Mouse (Mus musculus) cerebellum, adult 2 months (tissue): ENCODE data around the gene Slc44a5. TPM values are rescaled to one million over a fixed set of nuclear protein-coding genes. Genes with fewer than 3 reads are reported as not detected.
"Not testable (repeated sequence)": the region's sequence is repeated elsewhere in the genome, so short reads cannot be mapped to it uniquely, and the experiment has no call there.

ENCODE experiments used
- DNase-seq, 2 experiments: peaks; one replicate each; pipeline ENCODE4 v3.0.0; 2021
- H3K27ac ChIP-seq: fragments of 200-500 bp; 2 replicates; pipeline ENCODE4 v1.5.1; 2012; ENCODE audit warnings: low read length, control low read depth, inconsistent platforms; ENCODE audit not compliant: insufficient read depth
- H3K27me3 ChIP-seq: fragments of 200-500 bp; 2 replicates; pipeline ENCODE4 v1.6.1; 2012; ENCODE audit warnings: inconsistent platforms, mild to moderate bottlenecking, low read length, moderate library complexity; ENCODE audit not compliant: control insufficient read depth, insufficient read depth
- H3K4me1 ChIP-seq: fragments of 200-500 bp; 2 replicates; pipeline ENCODE4 v1.6.1; 2011; ENCODE audit warnings: low read length; ENCODE audit not compliant: control insufficient read depth, insufficient read depth
- H3K4me3 ChIP-seq: fragments of 200-500 bp; replicated peaks from 2 replicates; pipeline ENCODE3; 2011; ENCODE audit warnings: mild to moderate bottlenecking, low read depth, low read length, control low read depth; ENCODE audit not compliant: insufficient read depth
- CTCF ChIP-seq: fragments of 200-500 bp; IDR thresholded peaks from 2 replicates; pipeline ENCODE4 v1.5.1; 2011; ENCODE audit warnings: low read depth, mild to moderate bottlenecking, control low read depth, low read length, moderate library complexity, borderline replicate concordance; ENCODE audit not compliant: insufficient read depth
- POLR2A ChIP-seq: fragments of 200-500 bp; IDR thresholded peaks from 2 replicates; pipeline ENCODE4 v1.6.1; 2011; ENCODE audit warnings: low read length, control low read depth, borderline replicate concordance; ENCODE audit not compliant: insufficient read depth
- WGBS: fragments of 180-500 bp; shearing (Covaris S2); methylation state at CpG from one replicate; pipeline ENCODE4 v1.1.7; 2018; 5-methylcytosine and 5-hydroxymethylcytosine counted together
- polyA plus RNA-seq: library from polyadenylated mRNA; depleted of rRNA; stranded (reverse); fragments of >200 nt; gene quantifications from 2 replicates; pipeline ENCODE4 v1.2.3, GENCODE M21; 2012

Slc44a5 gene
- polyA plus RNA-seq, 1 experiment: 3.4 TPM

DNA sequence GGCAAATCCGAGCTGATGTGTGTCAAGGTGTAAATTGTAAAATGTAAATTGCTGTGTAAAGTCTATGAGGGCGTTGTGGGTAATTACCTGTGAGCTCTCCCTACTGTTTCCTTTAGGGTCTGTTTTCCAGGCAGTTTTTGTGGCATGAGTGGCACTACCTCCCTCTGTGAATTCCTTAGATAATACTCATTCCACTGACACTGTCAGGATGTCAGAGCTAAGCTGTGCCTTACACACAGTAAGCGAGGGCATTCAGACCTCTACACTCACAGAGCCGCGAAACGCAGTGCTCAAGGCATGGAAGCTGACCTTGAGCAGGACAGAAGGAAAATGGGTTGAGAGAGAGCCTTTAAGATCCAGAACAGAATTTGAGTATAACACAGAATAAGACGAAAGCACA, 80.1 kb downstream of the Slc44a5 start:
- H3K4me3 ChIP-seq: no peak overlapping the region
- no peaks in the 10 kb centered on the region for H3K4me1 ChIP-seq
- no peaks in the 10 kb centered on the region for H3K27me3 ChIP-seq
- no peak for TF ChIP-seq POLR2A
- TF ChIP-seq CTCF: no peak
- no peak for DNase-seq
- no peak overlapping the region for H3K27ac ChIP-seq
- 91% methylated on average over 7 of the region's 7 CpGs for WGBS

DNA sequence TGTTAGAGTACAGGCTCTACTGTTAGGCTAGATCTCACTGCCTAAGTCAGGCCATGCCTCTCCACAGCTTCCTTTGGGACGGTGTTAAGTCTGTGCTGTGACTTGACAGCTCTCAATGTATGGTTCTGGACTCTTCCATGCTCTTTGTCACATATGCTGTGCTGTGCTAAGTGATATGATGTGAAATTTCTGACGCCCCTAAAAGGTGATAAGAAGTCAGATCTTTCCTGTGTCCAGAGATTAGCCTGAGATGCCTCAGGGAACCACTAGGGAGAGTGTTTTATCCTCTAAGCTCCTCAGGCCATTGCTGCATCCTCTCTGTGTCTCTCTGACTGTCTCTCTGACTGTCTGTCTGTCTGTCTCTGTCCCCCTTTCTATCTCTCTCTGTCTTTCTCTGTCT, 84.2 kb downstream of the Slc44a5 start:
- no peak for TF ChIP-seq POLR2A
- no peak for TF ChIP-seq CTCF
- Histone ChIP-seq H3K4me3 (no peak overlapping the region), H3K27me3 (no peaks in the 10 kb centered on the region), H3K4me1 (no peaks in the 10 kb centered on the region), H3K27ac (no peak overlapping the region)
- WGBS: 91% methylated on average over 2 of the region's 2 CpGs
- DNase-seq: no peak

DNA sequence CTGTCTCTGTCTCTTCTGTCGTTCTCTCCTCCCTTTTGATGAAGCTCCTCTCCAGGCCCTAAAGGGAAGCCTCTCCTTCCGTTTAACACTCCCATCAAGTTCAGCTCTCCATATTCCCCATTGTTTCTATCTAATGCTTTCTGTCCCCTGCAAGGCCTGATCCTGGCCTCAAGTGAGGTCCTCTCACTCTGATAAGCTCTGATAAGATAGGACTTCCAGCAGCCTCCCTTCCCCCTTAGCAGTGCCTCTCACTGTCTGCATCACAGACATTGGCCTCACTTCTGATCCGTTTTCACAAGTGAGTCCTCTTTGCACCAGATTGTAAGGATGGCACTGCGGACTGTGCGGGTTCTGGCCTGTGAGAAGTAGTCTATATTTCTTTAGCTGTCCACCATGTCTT, 85.0 kb downstream of the Slc44a5 start:
- DNase-seq: no peak
- Histone ChIP-seq H3K4me1 (no peaks in the 10 kb centered on the region), H3K27me3 (no peaks in the 10 kb centered on the region), H3K4me3 (no peak overlapping the region), H3K27ac (no peak overlapping the region)
- TF ChIP-seq POLR2A (no peak), CTCF (no peak)
- WGBS: 87% methylated on average over 5 of the region's 5 CpGs

DNA sequence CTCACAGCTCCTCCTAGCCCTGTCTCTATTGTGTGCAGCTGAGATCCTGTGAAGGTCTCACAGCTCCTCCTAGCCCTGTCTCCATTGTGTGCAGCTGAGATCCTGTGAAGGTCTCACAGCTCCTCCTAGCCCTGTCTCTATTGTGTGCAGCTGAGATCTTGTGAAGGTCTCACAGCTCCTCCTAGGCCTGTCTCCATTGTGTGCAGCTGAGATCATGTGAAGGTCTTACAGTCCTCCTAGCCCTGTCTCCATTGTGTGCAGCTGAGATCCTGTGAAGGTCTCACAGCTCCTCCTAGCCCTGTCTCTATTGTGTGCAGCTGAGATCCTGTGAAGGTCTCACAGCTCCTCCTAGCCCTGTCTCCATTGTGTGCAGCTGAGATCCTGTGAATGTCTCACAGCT, 98.8 kb downstream of the Slc44a5 start:
- H3K4me1 ChIP-seq, DNase-seq, H3K4me3 ChIP-seq, H3K27me3 ChIP-seq, H3K27ac ChIP-seq: not testable (repeated sequence)

DNA sequence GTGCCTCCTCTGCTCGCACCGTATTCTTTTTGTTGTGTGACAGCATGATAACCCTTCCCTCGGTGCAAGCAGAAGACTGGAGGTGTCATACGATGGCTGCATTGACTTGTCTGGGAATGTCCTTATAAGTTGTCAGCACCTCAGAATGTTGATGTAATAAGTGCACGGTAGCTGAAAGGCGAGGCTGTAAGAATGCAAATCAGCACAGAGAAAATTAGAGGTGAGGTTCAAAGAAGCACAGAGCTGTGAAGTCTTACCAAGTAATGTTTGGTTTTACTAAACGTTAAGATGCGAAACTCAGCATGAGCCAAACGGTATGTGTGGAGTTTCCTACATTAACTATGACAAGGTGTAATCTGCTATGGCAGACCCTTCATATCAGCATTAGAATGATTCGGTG, 102.5 kb downstream of the Slc44a5 start:
- WGBS: 84% methylated on average over 10 of the region's 10 CpGs
- Histone ChIP-seq H3K27me3 (no peaks in the 10 kb centered on the region), H3K4me3 (no peak overlapping the region), H3K27ac (no peak overlapping the region), H3K4me1 (no peaks in the 10 kb centered on the region)
- TF ChIP-seq POLR2A (no peak), CTCF (no peak)
- no peak for DNase-seq

DNA sequence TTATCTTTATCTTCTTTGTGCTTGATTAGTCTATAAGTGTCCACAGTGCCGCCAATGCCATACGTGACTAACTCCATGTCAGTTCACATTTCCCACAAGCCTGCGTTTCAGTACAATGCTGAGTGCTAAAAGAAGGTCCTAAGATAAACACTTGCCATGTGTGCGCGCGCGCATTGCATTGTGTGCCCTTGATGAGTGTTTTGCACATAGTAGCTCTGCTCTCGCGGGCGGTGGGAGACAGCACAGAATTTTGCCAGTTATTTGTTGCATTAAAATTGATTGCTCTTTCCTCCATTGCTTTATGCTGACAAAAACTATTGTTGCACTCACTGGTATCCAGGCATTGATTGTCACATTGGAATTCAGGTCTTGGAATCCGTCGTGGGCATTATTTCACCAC, 108.5 kb downstream of the Slc44a5 start:
- 69% methylated on average over 12 of the region's 12 CpGs for WGBS
- H3K4me1 ChIP-seq: no peaks in the 10 kb centered on the region
- H3K27ac ChIP-seq: no peak overlapping the region
- no peaks in the 10 kb centered on the region for H3K27me3 ChIP-seq
- H3K4me3 ChIP-seq: no peak overlapping the region
- TF ChIP-seq POLR2A (no peak), CTCF (no peak)
- no peak for DNase-seq

DNA sequence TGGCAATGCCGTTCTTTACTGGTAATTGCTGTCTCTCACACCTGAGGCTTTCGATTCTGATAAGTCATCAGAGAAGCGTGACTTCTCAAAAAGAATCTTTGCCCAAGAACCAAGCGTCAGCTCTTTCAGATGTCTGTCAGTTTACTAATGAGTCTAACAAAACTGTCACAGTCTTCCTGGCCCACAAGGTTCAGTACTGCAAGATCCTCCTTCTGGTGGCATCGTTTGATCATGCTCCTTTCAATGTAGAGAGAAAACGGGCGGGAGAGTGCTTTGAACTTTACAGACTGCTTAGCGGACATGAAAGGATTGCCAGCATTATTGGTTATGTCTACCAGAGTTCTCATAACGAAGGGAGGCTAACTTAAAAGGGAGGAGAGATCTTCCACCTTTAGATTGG, 109.0 kb downstream of the Slc44a5 start:
- DNase-seq: no peak
- H3K4me1 ChIP-seq: no peaks in the 10 kb centered on the region
- H3K27ac ChIP-seq: no peak overlapping the region
- 47% methylated on average over 9 of the region's 9 CpGs for WGBS
- H3K4me3 ChIP-seq: no peak overlapping the region
- H3K27me3 ChIP-seq: no peaks in the 10 kb centered on the region
- TF ChIP-seq POLR2A: no peak
- no peak for TF ChIP-seq CTCF

DNA sequence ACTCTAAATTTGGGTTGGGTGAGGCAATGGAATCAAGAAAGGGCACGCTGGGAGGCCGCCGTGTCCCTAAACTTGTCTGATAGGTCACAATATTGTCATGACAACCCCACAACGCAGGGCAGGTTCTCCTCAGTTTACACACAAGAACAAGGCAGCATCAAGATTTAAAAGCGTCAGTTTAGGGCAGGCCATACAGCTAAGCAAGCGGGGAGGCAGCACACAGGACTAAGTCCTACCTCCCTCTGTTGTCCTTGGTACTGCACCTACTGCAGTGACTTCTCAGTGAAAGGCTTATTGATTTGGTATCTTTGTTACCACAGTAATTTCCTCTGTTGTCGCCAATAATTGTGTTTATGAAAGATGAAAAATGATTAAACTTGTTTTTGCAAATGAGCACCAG, 109.7 kb downstream of the Slc44a5 start:
- Histone ChIP-seq H3K27ac (no peak overlapping the region), H3K4me1 (no peaks in the 10 kb centered on the region), H3K27me3 (no peaks in the 10 kb centered on the region), H3K4me3 (no peak overlapping the region)
- no peak for DNase-seq
- WGBS: 70% methylated on average over 7 of the region's 7 CpGs
- TF ChIP-seq POLR2A: no peak
- TF ChIP-seq CTCF: no peak

DNA sequence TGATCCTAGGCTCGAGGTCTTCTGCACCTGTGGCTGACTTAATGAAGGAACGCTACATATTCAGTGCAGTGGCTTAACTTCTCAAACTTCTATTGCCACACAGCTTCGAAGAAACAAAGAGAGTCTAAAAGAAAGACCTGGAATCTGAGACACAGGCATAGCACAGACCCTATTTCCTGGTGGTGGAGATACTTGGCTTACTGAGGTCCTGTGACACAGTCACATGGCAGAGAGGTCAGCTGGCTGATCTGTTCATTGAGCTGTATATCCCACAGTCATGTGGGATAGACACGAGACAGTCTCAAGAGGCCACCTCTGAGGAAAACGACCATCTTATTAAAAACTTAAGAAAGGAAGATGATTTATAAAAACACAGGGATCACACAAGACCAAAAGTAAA, 116.8 kb downstream of the Slc44a5 start:
- no peak for DNase-seq
- H3K27ac ChIP-seq: no peak overlapping the region
- H3K4me3 ChIP-seq: no peak overlapping the region
- WGBS: 88% methylated on average over 5 of the region's 5 CpGs
- no peaks in the 10 kb centered on the region; the same call in 1 of the 2 replicates for H3K27me3 ChIP-seq
- TF ChIP-seq CTCF (no peak), POLR2A (no peak)
- peaks cover 7% of the 10 kb centered on the region for H3K4me1 ChIP-seq
